Mouse (Mus musculus) C3H10T1/2 (cell line): ENCODE results near the gene Zfp433. TPM values are rescaled to one million over a fixed set of nuclear protein-coding genes. Genes with fewer than 3 reads are reported as not detected.

Source experiments
- polyA plus RNA-seq, 2 experiments: library from polyadenylated mRNA; unstranded; fragments of >200 nt; fragmentation: generic; extraction: Trizol; gene quantifications; one replicate each; pipeline ENCODE4 v1.2.1; 2012; ENCODE audit warnings: missing spikeins in 2 of 2

Gene Zfp433
- polyA plus RNA-seq = 1 to 10 TPM in 1 of 2 experiments, under 1 TPM in 1; 0.08 to 1.1 TPM

DNA sequence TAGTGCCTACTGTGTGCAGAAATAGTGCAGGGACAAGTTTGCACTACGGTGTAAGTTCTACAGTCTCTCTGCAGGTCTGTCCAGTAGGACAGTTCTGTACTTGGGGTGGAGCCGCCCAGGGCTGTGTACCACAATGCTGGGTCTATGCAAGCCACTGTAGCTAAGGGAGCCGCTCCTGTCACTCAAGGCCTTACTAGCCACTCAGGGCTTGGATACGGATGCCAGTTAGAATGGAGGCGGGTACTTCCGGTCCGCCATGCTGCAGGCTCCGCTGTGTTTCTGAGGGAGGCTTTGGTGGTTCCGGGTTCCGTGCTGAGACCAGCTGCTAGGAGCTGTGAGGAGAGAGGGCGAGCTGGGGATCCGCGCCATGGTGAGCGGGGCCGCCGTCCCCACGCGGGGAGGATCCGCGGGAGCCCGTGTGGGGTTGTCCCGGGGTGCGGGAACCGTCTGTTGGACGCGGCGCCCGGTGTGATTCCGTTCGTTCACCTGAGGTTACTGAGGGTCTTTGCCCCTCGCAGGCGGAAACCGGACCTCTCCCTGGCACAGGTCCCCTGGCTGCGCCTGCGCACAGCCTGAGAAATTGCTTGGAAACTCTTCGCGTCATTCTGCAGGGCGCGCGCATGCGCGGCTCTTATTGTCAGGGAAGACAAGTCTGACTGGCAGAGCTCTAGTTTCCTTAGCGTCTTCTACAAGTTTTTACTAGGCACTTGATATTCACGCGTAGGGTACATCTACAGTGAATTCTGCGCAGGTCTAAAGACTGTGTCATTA lies at the start of gene Zfp433:
Zfp433 (plus strand) TSS at position 295 of the 771 bp plus-strand sequence.

DNA sequence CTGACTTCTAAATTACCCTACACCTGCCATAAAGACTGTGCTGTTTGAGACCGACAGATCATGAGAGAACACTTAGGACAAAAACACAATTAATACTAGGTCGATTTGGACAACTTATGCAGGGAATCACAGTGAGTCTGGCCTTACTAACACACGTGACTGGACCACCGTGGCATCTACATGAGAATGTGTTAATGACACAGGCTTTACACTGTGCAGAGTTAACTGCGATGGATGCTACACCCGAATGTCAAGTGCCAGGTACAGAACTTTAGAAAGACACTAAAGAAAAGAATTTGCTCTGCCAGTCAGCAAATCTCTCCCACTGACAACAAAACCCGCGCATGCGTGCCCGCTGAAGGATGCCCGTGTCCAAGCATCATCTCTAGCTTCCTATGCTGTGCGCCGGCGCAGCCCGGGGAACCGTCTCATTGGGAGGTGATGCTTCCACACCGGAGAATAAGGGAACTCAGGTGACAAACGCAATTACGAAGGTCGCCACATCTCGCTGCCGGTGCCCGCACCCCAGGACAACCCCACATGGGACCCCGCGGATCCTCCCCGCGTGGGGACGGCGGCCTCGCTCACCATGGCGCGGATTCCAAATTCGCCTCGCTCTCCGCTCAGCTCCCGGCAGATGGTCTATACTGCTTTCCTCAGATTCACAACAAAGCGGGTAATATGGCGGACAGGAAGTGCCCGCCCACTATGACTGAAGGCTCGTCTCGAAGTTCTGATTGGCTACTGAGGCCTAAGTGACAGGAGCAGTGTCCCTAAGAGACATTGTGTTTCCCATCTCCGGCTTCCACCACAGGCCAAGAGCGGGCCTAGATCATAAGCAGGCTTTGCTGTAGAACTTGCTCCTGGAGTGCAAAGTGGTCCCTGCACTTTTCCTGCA lies 66.1 kb downstream of the Zfp433 start, which contains the start of gene Gm3055:
Gm3055 (minus strand) TSS at position 656 of the 898 bp plus-strand sequence.

Other genes starting within 250 kb of the Zfp433 start
- gene Nfic, start 249.2 kb upstream of the Zfp433 start, polyA plus RNA-seq = 100 to 1,000 TPM; 130 to 180 TPM
- gene Celf5, start 222.1 kb upstream of the Zfp433 start, polyA plus RNA-seq = 1 to 10 TPM; 1.9 to 5.7 TPM
- gene Ncln, start 208.4 kb upstream of the Zfp433 start, polyA plus RNA-seq = 100 to 1,000 TPM; 108 to 149 TPM
- gene S1pr4, start 204.7 kb upstream of the Zfp433 start, polyA plus RNA-seq = under 1 TPM in 1 of 2 experiments, not detected in 1; 0.02 TPM
- under 1 TPM; 0.22 to 0.24 TPM for gene Gna15, start 180.6 kb upstream of the Zfp433 start, polyA plus RNA-seq
- 100 to 1,000 TPM; 106 to 118 TPM for gene Gna11, start 159.6 kb upstream of the Zfp433 start, polyA plus RNA-seq
- gene Aes, start 145.3 kb upstream of the Zfp433 start, polyA plus RNA-seq = 1,000 to 10,000 TPM; 1,359 to 1,572 TPM
- 100 to 1,000 TPM in 1 of 2 experiments, 1 to 10 TPM in 1; 6.0 to 202 TPM for gene Tle2, start 130.3 kb upstream of the Zfp433 start, polyA plus RNA-seq
- gene Tle6, start 103.8 kb upstream of the Zfp433 start, polyA plus RNA-seq = 10 to 100 TPM; 22.0 to 71.5 TPM
- gene BC025920, start 98.6 kb upstream of the Zfp433 start, polyA plus RNA-seq = 1 to 10 TPM in 1 of 2 experiments, under 1 TPM in 1; 0.25 to 1.0 TPM
- gene Sirt6, start 77.0 kb upstream of the Zfp433 start, polyA plus RNA-seq = 10 to 100 TPM; 13.1 to 36.0 TPM
- gene Ankrd24, start 76.3 kb upstream of the Zfp433 start, polyA plus RNA-seq = 10 to 100 TPM in 1 of 2 experiments, 1 to 10 TPM in 1; 4.7 to 18.1 TPM
- under 1 TPM; 0.04 to 0.45 TPM for gene Gm10778, start 55.8 kb upstream of the Zfp433 start, polyA plus RNA-seq
- gene Gm3055, start 66.3 kb downstream of the Zfp433 start, polyA plus RNA-seq = under 1 TPM in 1 of 2 experiments, not detected in 1; 0.60 TPM
- under 1 TPM in 1 of 2 experiments, not detected in 1; 0.02 TPM for gene Gm4767, start 107.4 kb downstream of the Zfp433 start, polyA plus RNA-seq
- not detected for gene Gm32687, start 159.1 kb downstream of the Zfp433 start, polyA plus RNA-seq
- gene Zfp781, start 225.7 kb downstream of the Zfp433 start, polyA plus RNA-seq = under 1 TPM; 0.05 to 0.83 TPM